Mouse (Mus musculus) liver, embryonic 14.5 days (tissue): ENCODE measurements around the gene Hsd17b2.

Experiments
- CTCF ChIP-seq: IDR thresholded peaks from 2 replicates; pipeline ENCODE4 v1.5.1; 2016; ENCODE audit warnings: antibody characterized with exemption, low read depth, control low read depth
- EP300 ChIP-seq: IDR thresholded peaks from 2 replicates; pipeline ENCODE4 v1.6.1; 2016; ENCODE audit warnings: antibody characterized with exemption, low read depth

- TF ChIP-seq CTCF (no peak), EP300 (no peak)
Observed at GRCm38 (mm10) chr8:117701246-117701645, 458 bp upstream of the Hsd17b2 start.
